Mouse (Mus musculus) liver (tissue): ENCODE measurements around the gene Exoc3l.
A peak's percentile ranks its signal among the peaks of the same experiment; 100 is the strongest.

Source experiments
- DNase-seq: peaks from one replicate; pipeline ENCODE4 v3.0.0-alpha.2; 2020; ENCODE audit warnings: mixed read lengths

Exoc3l gene

GRCm38 (mm10) chr8:105295895-105296573 lies at the start of gene Exoc3l:
Gene Exoc3l (minus strand): TSS chr8:105296101.
- DNase-seq: no peak

- DNase-seq: no peak
These were observed 49.4 kb upstream of the Exoc3l start for GRCm38 (mm10) chr8:105345061-105345975.

DNA sequence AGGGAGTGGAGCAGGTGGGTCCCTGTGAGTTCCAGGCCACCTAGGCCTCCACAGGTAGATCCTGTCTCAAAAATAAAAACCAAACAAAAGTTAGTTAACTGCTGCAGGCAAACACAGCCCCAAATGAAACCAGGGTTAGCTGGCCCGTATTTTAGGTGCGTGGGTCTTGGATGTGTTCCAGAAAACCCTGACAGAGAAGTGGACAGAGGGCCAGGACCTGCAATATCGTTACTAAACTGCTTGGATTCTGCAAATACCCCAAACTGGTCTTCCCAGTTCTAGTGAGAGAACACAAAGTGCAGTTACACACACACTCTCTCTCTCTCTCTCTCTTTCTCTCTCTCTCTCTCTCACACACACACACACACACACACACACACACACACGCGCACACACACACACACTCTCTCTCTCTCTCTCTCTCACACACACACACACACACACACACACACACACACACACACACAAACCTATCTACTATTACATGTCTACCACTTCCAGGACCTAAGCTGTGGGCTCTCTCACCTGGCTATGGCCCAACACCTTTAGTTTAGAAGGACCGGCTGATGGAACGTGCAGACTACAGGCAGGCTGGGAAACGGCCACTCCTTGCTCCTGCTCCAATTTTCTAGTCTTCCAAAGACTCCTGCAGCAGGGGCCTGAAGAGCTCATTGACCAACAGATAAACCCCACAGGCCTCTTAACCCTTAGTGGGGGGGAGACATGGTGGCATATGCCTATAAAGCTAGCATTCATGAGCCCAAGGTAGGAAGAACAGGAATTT lies 48.1 kb upstream of the Exoc3l start:
- DNase-seq: no peak

- DNase-seq: no peak
These were observed 46.9 kb upstream of the Exoc3l start for GRCm38 (mm10) chr8:105342768-105343167.

DNA sequence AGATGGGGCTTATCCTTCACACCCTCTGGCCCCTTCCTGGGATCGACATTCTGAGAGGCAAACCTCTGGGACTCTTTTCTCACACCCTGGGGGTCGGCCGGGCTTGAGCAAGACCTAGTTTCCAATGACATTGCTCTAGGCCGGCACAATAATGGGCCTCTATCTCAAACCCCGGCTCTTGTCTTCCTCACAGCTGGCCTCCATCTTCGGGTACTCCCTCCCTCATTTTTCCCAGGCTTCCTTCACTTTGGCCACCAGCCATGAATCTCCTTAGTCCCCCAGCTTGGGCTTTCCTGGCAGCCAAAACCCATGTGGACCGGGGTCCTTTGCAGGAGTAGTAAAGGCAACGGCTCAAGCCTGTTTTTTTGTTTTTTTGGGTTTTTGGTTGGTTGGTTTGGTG lies 45.5 kb upstream of the Exoc3l start:
- DNase-seq: no peak

DNA sequence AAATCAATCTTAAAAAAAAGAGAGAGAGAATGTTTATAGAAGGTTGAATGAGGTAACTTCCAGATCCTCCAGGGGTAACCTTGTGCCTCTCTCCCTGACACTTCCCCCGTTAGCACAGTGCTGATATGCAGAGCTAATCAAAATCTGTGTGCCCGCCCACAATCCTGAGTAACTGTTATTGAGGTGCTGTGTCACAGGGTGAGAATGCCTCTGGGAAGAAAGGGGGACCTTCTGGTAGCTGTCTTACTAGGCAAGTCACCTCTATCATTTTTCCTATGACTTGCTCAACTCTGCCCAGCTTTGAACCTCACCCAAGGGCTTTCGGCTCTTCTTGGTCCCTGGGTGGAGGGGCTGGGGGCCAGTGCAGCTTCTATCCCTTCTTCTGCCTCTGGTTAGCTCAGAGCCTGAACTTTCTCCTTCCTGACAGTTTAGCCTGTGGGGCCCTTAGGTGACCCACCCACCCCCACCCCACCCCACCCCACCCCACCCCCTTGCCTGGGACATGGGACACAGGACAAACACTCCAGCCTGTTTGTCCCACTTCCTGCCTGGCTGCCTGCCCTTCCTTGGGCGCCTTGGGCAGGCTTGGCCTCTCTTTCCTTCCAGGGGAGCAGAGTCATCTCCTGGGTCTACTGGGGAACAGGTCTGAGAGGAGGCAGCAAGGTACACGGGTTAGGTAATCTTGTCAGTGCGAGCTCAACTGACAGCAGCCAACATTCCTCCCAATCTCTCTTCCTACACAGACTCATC lies 44.2 kb upstream of the Exoc3l start:
- DNase-seq: peak; percentile 49

DNA sequence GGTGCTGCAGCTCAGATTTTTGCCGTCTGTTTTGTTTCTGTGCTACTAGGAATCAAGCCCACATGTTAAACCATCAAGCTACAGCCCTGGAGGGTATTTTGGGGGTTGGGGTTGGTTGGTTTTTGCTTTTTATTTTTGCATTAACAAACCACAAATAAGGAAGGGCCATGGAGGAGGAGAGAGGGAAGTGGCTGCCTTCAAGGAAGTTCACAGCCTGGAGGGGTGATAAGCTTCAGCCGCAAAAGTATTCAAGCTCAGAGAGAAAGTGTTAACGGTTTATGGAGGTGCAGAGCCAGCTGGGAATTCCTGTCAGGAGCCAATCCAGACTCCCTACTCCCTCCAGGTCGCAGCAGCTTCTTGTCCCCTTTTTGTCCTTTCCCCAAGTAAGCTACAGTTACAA lies 43.1 kb upstream of the Exoc3l start:
- no peak for DNase-seq

DNA sequence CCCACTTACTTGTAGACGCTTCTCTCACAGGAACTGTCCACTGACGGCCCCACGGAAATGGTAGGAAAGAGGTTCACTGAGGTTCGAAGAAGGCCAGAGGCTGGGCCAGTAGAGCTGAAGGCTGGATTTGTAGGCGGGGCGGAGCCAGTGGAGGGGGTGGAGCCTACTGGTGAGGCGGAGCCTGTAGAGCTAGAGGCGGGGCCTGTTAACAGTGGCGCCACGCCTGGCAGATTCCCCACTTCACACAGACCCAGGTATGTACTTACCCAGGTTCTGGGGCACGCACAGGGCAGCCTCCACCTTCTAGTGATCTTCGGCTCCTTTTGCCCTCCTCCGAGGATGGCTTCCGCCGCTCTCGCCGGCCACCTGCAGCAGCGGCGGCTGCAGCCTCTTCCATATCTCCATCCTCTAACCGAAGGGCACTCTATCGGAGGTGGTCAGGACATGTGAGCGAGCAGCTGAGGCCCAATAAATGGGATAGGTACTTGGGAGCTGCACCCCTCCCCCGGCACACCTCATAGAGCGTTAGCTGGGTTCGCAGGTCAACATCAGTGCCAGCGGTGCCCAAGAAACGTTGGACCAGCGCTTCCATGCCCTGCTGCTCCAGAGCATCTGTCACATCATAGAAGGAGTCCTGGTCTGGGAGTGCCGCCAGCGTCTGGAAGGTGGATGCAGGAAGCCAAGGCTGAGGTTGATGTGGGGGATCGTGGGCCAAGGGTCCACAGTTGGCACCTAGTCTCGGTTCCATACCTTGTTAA lies 40.7 kb upstream of the Exoc3l start:
- no peak for DNase-seq

- no peak for DNase-seq
These were observed 36.6 kb upstream of the Exoc3l start for GRCm38 (mm10) chr8:105332523-105332922.

GRCm38 (mm10) chr8:105331931-105332330 lies 36.0 kb upstream of the Exoc3l start:
- DNase-seq: no peak

DNA sequence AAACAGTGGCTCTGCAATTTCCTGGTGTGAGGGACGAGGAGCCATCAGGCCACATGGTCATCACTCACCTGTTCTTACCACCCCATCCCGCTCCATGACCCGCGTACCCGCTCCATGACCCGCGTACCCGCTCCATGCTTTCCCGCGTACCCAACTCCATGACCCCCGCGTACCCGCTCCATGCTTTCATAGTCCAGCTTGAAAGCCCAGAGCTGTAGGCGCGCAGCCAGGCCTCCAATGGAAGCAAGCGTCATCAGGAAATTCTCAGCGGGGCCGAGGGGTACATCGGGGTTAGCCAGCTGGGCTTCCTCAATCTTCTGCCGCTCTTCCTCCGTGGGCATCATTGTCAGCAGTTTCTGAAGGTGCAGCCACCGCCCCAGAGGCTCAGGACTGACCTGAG lies 35.6 kb upstream of the Exoc3l start:
- no peak for DNase-seq

GRCm38 (mm10) chr8:105330325-105330724 lies 34.4 kb upstream of the Exoc3l start:
- DNase-seq: no peak

DNA sequence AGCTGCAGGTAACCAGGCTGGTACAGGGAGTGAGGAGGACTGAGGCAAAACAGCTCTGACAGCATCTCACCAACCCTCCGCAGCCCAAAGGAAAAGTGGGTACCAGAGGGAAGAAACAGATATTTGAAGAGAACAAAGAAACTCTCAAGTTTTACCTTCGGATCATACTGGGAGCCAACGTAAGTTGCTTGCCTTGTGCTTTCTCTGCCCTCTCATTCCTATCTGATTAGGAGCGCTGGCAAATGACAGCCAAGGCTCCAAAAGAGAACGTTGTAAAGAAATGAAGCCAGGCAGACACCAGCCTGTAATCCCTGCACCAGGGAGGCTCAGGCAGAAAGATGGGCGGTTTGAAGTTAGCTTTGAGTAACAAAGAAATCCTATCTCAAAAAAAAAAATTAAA lies 31.1 kb upstream of the Exoc3l start:
- no peak for DNase-seq

DNA sequence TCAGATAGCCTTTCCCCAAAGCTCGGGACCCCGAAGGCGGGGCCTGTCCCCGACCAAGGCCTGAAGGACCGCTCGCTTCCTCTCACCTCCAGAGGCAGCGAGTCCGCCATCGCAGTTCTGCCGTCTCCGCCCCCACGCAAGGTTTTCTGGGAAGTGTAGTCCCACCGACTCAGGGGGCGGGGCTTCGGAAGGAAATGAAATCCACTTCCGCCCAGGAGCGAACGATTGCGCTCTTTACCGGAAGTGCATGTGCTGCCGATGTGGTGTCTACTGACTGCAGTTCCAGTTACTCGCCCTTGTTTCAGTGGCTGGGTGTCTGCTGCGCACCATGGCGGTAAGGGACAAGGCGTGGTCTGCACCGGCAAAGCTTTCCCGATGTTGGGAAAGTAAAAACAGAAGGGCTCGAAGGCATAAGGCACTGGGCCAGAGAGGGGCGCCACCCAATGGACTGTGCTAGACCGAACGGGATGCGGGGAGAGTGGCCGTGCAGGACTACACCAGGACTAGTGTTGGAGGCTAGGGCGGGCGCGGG lies 30.3 kb upstream of the Exoc3l start, which contains the start of the genes Lrrc29 and Tmem208:
Gene Lrrc29, minus strand, starts transcription at position 138 of the 532 bp plus-strand sequence.
Gene Tmem208, plus strand, starts transcription at position 214 of the 532 bp plus-strand sequence.
- peak; percentile 99 for DNase-seq

DNA sequence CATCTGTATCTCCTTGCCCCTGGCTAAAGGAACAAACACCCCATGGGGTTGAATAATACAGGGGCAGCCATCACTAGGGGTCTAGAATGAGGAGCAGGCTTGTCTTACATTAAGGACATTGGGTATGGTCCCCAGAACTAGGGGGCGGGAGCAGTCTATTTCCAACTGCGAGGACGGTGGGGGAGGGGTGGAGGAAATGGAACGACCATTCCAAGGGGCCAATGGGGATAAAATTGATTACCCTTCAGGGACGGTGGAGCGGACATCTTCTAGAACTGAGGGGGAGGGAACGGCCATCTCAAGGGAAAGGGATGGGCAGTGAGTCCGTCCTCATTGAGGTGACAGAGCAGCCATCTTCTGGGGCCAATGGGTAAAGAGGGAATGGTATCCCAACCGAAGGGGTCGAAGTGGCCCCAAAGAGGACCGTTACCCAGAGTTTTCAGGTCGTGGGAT lies 29.8 kb upstream of the Exoc3l start:
- peak; percentile 56 for DNase-seq

DNA sequence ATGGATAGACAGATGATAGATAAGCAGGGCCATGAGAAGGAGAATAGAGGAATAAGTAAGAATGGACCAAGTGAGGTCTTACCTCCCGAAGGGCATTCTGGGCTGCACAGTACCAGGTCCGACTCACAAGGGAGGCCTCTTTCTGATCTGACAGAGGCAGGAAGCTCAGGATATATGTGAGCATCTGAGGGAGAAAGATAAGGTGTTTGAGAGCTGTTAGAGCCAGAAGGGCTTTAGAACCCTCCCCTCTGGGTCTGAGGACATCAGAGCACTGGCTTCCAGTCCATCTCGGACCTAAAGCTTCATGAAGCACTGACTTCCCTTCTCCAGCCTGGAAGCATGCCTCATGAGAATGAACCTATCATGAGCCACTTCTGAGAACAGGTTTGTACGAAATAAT lies 27.3 kb upstream of the Exoc3l start:
- DNase-seq: peak; percentile 82

GRCm38 (mm10) chr8:105318662-105319190 lies 22.8 kb upstream of the Exoc3l start:
- no peak for DNase-seq

GRCm38 (mm10) chr8:105317941-105318340 lies 22.0 kb upstream of the Exoc3l start:
- DNase-seq: no peak

DNA sequence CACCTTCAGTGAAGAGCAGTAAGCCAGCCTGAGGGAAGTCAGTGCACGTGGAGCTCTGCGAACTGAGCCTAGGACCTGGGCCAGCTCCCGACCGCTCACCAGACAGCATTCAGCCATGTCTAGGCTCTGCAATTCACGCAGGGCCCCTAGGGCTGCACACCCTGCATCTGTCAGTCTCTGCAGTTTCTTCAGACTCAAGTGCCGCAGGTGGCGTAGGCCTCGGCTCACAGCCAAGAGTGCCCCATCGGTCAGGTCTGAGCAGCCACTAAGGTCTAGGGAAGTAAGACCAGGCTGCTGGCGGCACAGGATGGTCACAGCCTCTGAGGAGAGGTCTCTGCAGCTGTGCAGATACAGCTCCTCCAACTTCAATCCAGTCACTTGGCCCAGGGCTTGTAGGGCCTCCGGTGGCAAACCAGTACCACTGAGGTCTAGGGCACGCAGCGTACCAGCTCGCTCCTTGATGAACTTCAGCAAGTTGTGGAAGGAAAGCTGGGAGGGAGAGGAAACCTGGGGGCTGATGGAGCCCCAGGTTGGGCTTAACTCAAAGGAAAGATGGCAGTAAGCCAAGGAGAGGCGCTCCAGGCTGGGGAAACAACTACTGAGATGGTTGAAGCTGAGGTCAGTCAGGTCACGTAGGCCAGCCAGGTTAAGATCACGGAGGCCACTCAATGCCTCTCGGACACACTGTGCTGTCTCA lies 19.3 kb upstream of the Exoc3l start:
- no peak for DNase-seq
